Mouse (Mus musculus) layer of hippocampus, adult 11-12 months (tissue): ENCODE measurements at regions not wholly inside any gene's neighbourhood (a gene's known extent, or its start where the extent isn't known, plus 50 kb on each side); places are given as distances from the start of the nearest gene placed in this dataset.

ENCODE experiments used
- DNase-seq: peaks from one replicate; pipeline ENCODE4 v3.0.0; 2022; ENCODE audit warnings: low spot score

GRCm38 (mm10) chr1:73727781-73728180 lies 396.5 kb downstream of the Tns1 start:
- no peak for DNase-seq

- DNase-seq: no peak
Observed at GRCm38 (mm10) chr1:73726658-73727057, 397.6 kb downstream of the Tns1 start.

- DNase-seq: no peak
Observed at GRCm38 (mm10) chr1:73725486-73725885, 398.8 kb downstream of the Tns1 start.

- no peak for DNase-seq
Observed at GRCm38 (mm10) chr1:73724551-73724950, 399.7 kb downstream of the Tns1 start.

GRCm38 (mm10) chr1:73721486-73722225 lies 402.6 kb downstream of the Tns1 start:
- DNase-seq: no peak

- no peak for DNase-seq
Observed at GRCm38 (mm10) chr1:73718421-73718820, 405.8 kb downstream of the Tns1 start.

GRCm38 (mm10) chr1:73717401-73717800 lies 406.8 kb downstream of the Tns1 start:
- no peak for DNase-seq

- DNase-seq: no peak
Observed at GRCm38 (mm10) chr1:73716901-73717300, 407.3 kb downstream of the Tns1 start.

- DNase-seq: no peak
Observed at GRCm38 (mm10) chr1:73715571-73715970, 408.7 kb downstream of the Tns1 start.

- DNase-seq: no peak
Observed at GRCm38 (mm10) chr1:73702428-73702842, 421.8 kb downstream of the Tns1 start.

GRCm38 (mm10) chr1:73693537-73693936 lies 430.7 kb downstream of the Tns1 start:
- DNase-seq: no peak

GRCm38 (mm10) chr1:73685734-73686133 lies 438.5 kb downstream of the Tns1 start:
- DNase-seq: no peak

- no peak for DNase-seq
Observed at GRCm38 (mm10) chr1:73685066-73685465, 439.2 kb downstream of the Tns1 start.

GRCm38 (mm10) chr1:73684166-73684565 lies 440.1 kb downstream of the Tns1 start:
- DNase-seq: no peak

GRCm38 (mm10) chr1:73683132-73683888 lies 440.9 kb downstream of the Tns1 start:
- DNase-seq: no peak

GRCm38 (mm10) chr1:73681697-73682096 lies 442.6 kb downstream of the Tns1 start:
- DNase-seq: no peak

- no peak for DNase-seq
Observed at GRCm38 (mm10) chr1:73680829-73681228, 443.4 kb downstream of the Tns1 start.

GRCm38 (mm10) chr1:73673851-73674235 lies 450.4 kb downstream of the Tns1 start:
- no peak for DNase-seq

GRCm38 (mm10) chr1:73673191-73673850 lies 450.9 kb downstream of the Tns1 start:
- no peak for DNase-seq

- no peak for DNase-seq
Observed at GRCm38 (mm10) chr1:73672239-73672638, 452.0 kb downstream of the Tns1 start.

GRCm38 (mm10) chr1:73668691-73669090 lies 455.6 kb downstream of the Tns1 start:
- DNase-seq: no peak

- no peak for DNase-seq
Observed at GRCm38 (mm10) chr1:73663546-73663945, 460.7 kb downstream of the Tns1 start.

GRCm38 (mm10) chr1:73645011-73645410 lies 479.2 kb downstream of the Tns1 start:
- DNase-seq: no peak
